Mouse (Mus musculus) neutrophil, adult 5-6 weeks (primary cell): ENCODE results near the gene Depp1. TPM values are rescaled to one million over a fixed set of nuclear protein-coding genes. Genes with fewer than 3 reads are reported as not detected.

Experiments
- ATAC-seq: fragments of 151-379, 151-347 bp; 2 replicates; pipeline ENCODE4 v1.8.0; 2017; ENCODE audit warnings: mild to moderate bottlenecking, moderate TSS enrichment; ENCODE audit not compliant: insufficient number of reproducible peaks, poor library complexity, low FRiP score, severe bottlenecking; ENCODE audit errors: extremely low read depth
- total RNA-seq: library from RNA; stranded (forward); fragments of 200-1000 nt; gene quantifications from 2 replicates; pipeline ENCODE4 v1.2.3, GENCODE M21; 2017

Depp1 gene
- total RNA-seq, 1 experiment from 2014 or later: not detected

DNA sequence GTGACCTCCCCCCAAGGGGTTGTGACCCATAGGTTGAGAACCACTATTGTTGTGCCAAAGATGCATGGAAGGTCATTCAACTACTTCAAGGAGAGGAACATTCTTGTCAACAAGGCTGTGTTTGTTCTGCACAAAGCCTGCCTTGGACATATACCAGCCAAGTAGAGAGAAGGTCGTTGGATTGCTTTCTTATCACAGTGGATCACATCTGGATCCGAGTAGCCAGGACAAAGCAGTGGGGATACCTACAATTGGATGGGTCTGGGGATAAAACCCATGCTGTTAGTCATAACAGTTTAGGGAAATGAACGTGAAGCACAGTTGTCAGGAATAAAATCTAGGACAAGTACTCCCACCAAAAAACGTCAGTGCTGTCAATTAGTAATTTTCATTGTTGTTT, 6.5 kb upstream of the Depp1 start:
- ATAC-seq: no peak

DNA sequence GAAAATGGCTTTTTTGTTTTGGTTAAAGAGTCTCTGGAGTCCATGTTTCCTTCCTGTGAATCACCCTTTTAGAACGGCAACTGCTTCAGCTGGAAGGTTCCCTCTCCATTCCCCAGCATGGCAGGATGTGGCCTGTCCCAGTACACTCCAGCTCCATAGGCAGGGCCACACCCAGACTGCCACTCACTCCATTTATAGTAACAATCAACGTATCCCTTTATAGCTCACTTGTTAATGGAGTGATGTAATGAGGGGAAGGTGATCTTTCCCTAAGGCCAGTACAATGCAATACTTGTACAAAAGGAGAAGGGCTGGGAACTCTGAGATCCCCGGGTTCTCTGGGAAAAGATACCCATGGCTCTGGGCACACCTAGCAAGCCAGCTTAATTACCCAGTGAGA, 6.1 kb upstream of the Depp1 start:
- ATAC-seq: no peak

DNA sequence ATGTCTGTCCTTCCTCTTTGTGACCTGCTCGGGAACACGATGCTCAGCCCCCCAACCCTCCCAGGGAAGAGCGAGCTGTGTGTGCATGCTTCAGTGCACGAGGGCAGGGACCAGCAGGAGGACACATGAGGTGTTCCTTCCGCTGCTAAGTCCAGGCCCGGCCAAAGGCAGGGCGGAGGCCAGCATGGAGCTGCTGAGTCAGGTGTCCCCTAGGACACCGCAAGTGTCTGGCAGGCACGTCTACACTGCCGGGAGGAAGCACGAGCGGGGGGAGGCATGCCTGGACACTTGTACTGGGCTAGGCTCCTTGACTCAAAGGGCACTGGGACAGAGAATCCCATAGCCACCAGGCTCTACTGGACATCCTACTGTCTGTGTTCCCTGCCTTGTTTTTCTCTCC, 2.6 kb upstream of the Depp1 start:
- no peak for ATAC-seq

DNA sequence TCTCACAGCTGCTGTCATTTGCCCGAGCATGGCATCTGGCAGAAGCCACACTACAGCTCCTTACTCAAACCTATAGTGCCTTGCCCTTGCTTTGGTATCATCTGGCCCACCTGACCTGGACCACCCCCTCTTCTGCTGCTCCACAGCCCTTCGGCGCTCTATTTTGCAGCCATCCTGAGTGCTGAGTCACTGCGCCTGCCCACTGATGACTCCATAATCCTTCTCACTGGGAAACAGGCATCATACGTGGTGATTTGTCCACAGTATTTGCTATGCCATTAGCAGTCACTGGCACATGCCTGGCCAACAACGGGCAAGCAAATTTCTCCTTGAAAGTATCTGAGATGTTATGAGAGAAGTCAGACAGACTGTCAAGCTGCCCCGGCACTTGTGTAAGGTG, 598 bp upstream of the Depp1 start:
- ATAC-seq: no peak

- 0 out of 2 replicates have a peak, but pooled peaks have one; percentile 14 for ATAC-seq
Measured at GRCm38 (mm10) chr6:116651437-116652118, 1.2 kb downstream of the Depp1 start.

DNA sequence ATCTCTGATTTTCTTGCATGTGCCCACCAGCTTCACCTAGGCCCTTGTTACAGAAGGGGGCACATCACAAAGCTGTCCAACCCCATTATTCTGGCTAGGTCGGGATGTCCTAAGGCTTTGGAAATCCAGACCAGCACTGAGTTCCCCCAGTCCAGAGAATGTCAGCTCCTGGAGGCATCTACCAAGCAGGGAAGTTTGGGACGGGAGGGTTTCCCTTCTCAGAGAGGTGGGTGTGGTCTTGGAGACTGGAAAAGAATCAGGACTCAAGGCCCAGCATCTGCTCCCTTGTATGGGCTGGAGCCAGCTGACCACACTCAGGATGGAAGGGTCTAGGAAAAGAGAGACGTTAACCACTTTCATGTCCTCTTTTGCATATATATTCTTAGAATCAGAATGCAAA, 2.8 kb downstream of the Depp1 start:
- ATAC-seq: no peak

- ATAC-seq: peak; percentile 72
Measured at GRCm38 (mm10) chr6:116653684-116654454, 3.5 kb downstream of the Depp1 start.

- ATAC-seq: no peak
Measured at GRCm38 (mm10) chr6:116663364-116663763, 13.0 kb downstream of the Depp1 start.

- ATAC-seq: peak; percentile 81
Measured at GRCm38 (mm10) chr6:116664031-116664430, 13.6 kb downstream of the Depp1 start.

DNA sequence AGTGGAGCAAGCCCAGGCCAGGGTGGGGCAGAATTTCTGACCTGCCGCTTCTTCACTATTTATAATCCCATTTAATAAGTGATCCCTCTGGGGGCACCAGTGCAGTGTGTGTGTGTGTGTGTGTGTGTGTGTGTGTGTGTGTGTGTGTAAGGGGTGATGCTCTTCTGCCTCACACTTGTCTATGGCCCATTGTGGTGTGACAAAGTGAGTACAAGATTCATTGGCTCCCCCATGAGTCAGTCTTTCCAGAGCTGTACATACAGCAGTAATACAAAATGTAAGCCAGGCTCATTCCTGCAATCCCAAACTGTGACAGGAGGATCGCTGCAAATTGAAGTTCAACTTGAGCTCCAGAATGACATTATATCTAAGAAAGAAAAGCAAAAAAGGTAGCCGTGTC, 14.4 kb downstream of the Depp1 start:
- no peak for ATAC-seq

- no peak for ATAC-seq
Measured at GRCm38 (mm10) chr6:116666085-116666750, 15.8 kb downstream of the Depp1 start.

- no peak for ATAC-seq
Measured at GRCm38 (mm10) chr6:116666892-116667291, 16.5 kb downstream of the Depp1 start.

DNA sequence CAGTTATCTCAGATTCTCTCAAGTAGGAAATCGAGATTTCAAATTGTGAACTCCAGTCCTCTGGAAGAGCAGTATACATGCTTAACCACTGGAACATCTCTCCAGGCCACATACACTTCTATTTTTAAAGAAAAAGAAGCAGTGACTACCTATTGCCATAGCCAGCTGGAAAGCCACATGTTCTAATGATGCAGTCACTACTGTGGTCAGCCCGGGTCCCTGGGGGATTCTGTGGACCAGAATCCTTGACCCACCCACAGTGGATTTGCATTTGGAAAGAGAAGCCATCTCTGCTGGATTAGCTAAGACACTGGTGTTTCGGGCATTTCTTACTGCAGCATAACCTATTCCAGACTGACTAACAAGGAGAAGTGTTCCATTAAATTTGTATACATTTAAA, 17.0 kb downstream of the Depp1 start:
- no peak for ATAC-seq

GRCm38 (mm10) chr6:116668682-116669470, 18.5 kb downstream of the Depp1 start:
- ATAC-seq: no peak

GRCm38 (mm10) chr6:116670144-116670543, 19.7 kb downstream of the Depp1 start:
- ATAC-seq: no peak

DNA sequence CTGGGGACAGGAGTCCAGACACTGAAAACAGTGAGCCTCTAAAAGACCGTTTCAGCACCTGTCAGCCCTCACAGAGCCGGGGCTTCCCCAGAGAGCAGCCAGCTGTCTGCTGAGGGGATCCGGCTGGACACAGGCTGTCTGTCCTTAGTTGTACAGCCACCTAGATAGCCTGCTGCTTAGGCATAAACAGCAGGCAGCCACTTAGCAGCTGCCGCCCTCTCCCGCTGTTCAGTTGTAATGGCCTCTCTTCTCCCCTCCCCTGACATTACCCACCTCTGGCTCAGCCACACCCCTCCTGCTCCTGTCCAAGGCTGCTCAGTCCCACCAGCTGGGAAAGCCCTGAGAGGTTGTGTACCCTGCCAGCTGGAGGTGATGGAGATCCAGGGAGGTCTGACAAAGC, 20.6 kb downstream of the Depp1 start:
- no peak for ATAC-seq

- no peak for ATAC-seq
Measured at GRCm38 (mm10) chr6:116671768-116672167, 21.4 kb downstream of the Depp1 start.

DNA sequence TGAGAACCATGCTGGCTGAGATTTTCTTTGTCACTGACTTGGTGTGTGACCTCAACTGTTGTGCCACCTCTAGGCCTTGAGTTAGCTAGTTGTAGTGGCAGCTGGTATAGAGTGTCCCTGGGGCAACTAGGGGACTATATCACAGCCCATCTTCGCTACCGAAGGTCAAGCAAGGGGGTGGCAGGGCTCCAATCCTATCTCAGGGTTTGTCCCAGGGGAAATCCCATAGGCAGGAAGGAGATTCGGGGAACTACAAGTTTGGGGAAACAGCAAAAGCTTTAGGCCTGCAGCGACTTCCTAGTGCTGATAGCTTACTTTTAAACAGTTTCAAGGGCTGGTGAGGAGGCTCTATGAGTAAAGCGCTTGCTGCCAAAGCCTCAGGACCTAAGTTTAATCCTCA, 21.9 kb downstream of the Depp1 start:
- ATAC-seq: no peak
